Mouse (Mus musculus): ENCODE measurements around the gene Ptpro.

- TF ChIP-seq CTCF (IDR thresholded peaks at IDR 0.05; ENCODE audit: low read depth) (no peak), EP300 (IDR thresholded peaks at IDR 0.05; ENCODE audit: low read depth) (no peak)
Measured at GRCm38 (mm10) chr6:137262087-137262486, 10.0 kb downstream of the Ptpro start.

Measured in liver, embryonic 14.5 days (tissue).